Mouse (Mus musculus): Measurements from ENCODE around the gene Olfr767.
"Not testable (repeated sequence)": the region's sequence is repeated elsewhere in the genome, so short reads cannot be mapped to it uniquely, and the experiment has no call there.

DNA sequence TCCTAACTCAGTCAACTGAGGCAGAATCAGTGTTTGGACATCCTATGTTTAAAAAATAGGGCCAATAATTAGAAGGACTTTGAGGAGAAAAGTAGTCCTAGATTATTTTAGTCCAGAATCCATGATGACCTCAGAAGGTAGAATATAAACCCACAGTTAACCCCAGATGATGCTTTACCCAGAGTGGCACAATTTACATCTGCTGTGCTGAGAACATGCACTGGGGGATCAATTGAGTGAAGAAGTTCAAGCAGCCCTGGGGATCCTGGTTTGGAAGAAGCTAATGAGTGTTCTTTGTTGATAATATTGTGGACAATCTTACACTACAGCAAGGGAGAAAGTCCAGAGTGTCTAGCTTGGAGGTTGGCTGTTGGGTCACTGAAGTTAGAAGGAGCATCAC, at the start of gene Olfr767:
- not testable (repeated sequence) for TF ChIP-seq CTCF (IDR thresholded peaks at IDR 0.05; ENCODE audit: low read depth); EP300 (optimal IDR thresholded peaks at IDR 0.05)

Data from stomach, postnatal 0 days (tissue).